Mouse (Mus musculus) lung, embryonic 14.5 days (tissue): ENCODE results near the gene Nmnat2. TPM values are rescaled to one million over a fixed set of nuclear protein-coding genes. Genes with fewer than 3 reads are reported as not detected.

Experiments used
- ATAC-seq: fragments of 200-750 bp; cut with Nextera tagmentation; 2 replicates; pipeline ENCODE4 v1.8.0; 2017; ENCODE audit warnings: mild to moderate bottlenecking, moderate TSS enrichment, moderate library complexity; ENCODE audit not compliant: insufficient read depth
- DNase-seq: peaks from one replicate; pipeline ENCODE4 v3.0.0-alpha.2; 2015
- H3K27ac ChIP-seq: fragments of 300-500 bp; sonication (generic); 2 replicates; pipeline ENCODE4 v1.5.1; 2014; ENCODE audit warnings: low read depth, mild to moderate bottlenecking, moderate library complexity
- H3K27me3 ChIP-seq: fragments of 300-500 bp; sonication (generic); 2 replicates; pipeline ENCODE4 v1.6.1; 2014; ENCODE audit warnings: low read length, control low read depth; ENCODE audit not compliant: insufficient read depth
- H3K36me3 ChIP-seq: fragments of 300-500 bp; sonication (generic); 2 replicates; pipeline ENCODE4 v1.6.1; 2014; ENCODE audit warnings: control low read depth; ENCODE audit not compliant: insufficient read depth
- H3K4me1 ChIP-seq: fragments of 300-500 bp; sonication (generic); 2 replicates; pipeline ENCODE4 v1.6.1; 2014; ENCODE audit warnings: antibody characterized with exemption, control low read depth; ENCODE audit not compliant: insufficient read depth
- H3K4me2 ChIP-seq: fragments of 300-500 bp; sonication (generic); 2 replicates; pipeline ENCODE4 v1.6.1; 2014; ENCODE audit warnings: mild to moderate bottlenecking
- H3K4me3 ChIP-seq: fragments of 300-500 bp; sonication (generic); 2 replicates; pipeline ENCODE4 v1.5.1; 2014; ENCODE audit warnings: low read depth, low read length
- H3K9ac ChIP-seq: fragments of 300-500 bp; sonication (generic); 2 replicates; pipeline ENCODE4 v1.6.1; 2014
- H3K9me3 ChIP-seq: fragments of 300-500 bp; sonication (generic); 2 replicates; pipeline ENCODE4 v1.6.1; 2016; ENCODE audit warnings: low read depth, low read length, control low read depth
- CTCF ChIP-seq: IDR thresholded peaks from 2 replicates; pipeline ENCODE4 v1.5.1; 2016; ENCODE audit warnings: antibody characterized with exemption, low read depth
- WGBS: fragments of 180-500 bp; shearing (Covaris S2); extraction: QIAGEN DNeasy Blood & Tissue Kit; methylation state at CpG from one replicate; pipeline ENCODE4 v1.1.7; 2014; 5-methylcytosine and 5-hydroxymethylcytosine counted together
- polyA plus RNA-seq: library from polyadenylated mRNA; unstranded; fragments of >200 nt; fragmentation: Nextera tagmentation; extraction: Ambion mirVana; gene quantifications from 2 replicates; pipeline ENCODE4 v1.2.1, GENCODE M21; 2014

Gene Nmnat2
- polyA plus RNA-seq, 1 experiment from 2014 or later: 3.6 TPM

- 72% methylated on average over 5 of the region's 5 CpGs for WGBS
- ATAC-seq (no peak), DNase-seq (no peak)
- Histone ChIP-seq H3K4me2 (no peak overlapping the region), H3K4me1 (peaks cover 13% of the 10 kb centered on the region), H3K9me3 (no peaks in the 10 kb centered on the region), H3K27ac (no peak overlapping the region), H3K4me3 (no peak overlapping the region), H3K36me3 (no peaks in the 10 kb centered on the region), H3K9ac (no peak overlapping the region), H3K27me3 (no peaks in the 10 kb centered on the region)
- no peak for TF ChIP-seq CTCF
Observed at GRCm38 (mm10) chr1:153093172-153093571, 138.4 kb downstream of the Nmnat2 start.

GRCm38 (mm10) chr1:153093581-153093980 is 138.8 kb downstream of the Nmnat2 start:
- Histone ChIP-seq H3K9ac (no peak overlapping the region), H3K4me2 (no peak overlapping the region), H3K27me3 (no peaks in the 10 kb centered on the region), H3K9me3 (no peaks in the 10 kb centered on the region), H3K4me3 (no peak overlapping the region), H3K27ac (no peak overlapping the region), H3K36me3 (no peaks in the 10 kb centered on the region), H3K4me1 (peaks cover 13% of the 10 kb centered on the region)
- DNase-seq: no peak
- ATAC-seq: no peak
- WGBS: 76% methylated on average over 4 of the region's 4 CpGs
- peak; percentile 3; the same call in 1 of the 2 replicates for TF ChIP-seq CTCF

GRCm38 (mm10) chr1:153094226-153095076 is 139.7 kb downstream of the Nmnat2 start:
- DNase-seq (no peak), ATAC-seq (no peak)
- TF ChIP-seq CTCF: no peak
- Histone ChIP-seq H3K4me1 (peaks cover 13% of the 10 kb centered on the region), H3K27ac (no peak overlapping the region), H3K36me3 (no peaks in the 10 kb centered on the region), H3K4me3 (no peak overlapping the region), H3K27me3 (no peaks in the 10 kb centered on the region), H3K9ac (no peak overlapping the region), H3K4me2 (no peak overlapping the region), H3K9me3 (no peaks in the 10 kb centered on the region)
- WGBS: 45% methylated on average over 12 of the region's 12 CpGs

- Histone ChIP-seq H3K9ac (no peak overlapping the region), H3K4me3 (no peak overlapping the region), H3K9me3 (no peaks in the 10 kb centered on the region), H3K4me1 (peaks cover 13% of the 10 kb centered on the region), H3K27me3 (no peaks in the 10 kb centered on the region), H3K36me3 (no peaks in the 10 kb centered on the region), H3K27ac (peak overlapping the region; percentile 33; the same call in 1 of the 2 replicates), H3K4me2 (no peak overlapping the region)
- 67% methylated on average over 6 of the region's 6 CpGs for WGBS
- DNase-seq (no peak), ATAC-seq (no peak)
- TF ChIP-seq CTCF: no peak
Observed at GRCm38 (mm10) chr1:153095328-153095727, 140.5 kb downstream of the Nmnat2 start.

- H3K4me1 ChIP-seq: peaks cover 12% of the 10 kb centered on the region
- 23% methylated on average over 16 of the region's 16 CpGs for WGBS
- DNase-seq: peak; percentile 69
- no peak for TF ChIP-seq CTCF
- no peak overlapping the region for H3K9ac ChIP-seq
- no peaks in the 10 kb centered on the region for H3K36me3 ChIP-seq
- H3K9me3 ChIP-seq: no peaks in the 10 kb centered on the region
- no peaks in the 10 kb centered on the region for H3K27me3 ChIP-seq
- no peak overlapping the region for H3K4me2 ChIP-seq
- H3K27ac ChIP-seq: peak overlapping the region; percentile 51
- no peak overlapping the region for H3K4me3 ChIP-seq
- ATAC-seq: peak; percentile 40; the same call in 1 of the 2 replicates
Observed at GRCm38 (mm10) chr1:153095826-153096727, 141.3 kb downstream of the Nmnat2 start.

GRCm38 (mm10) chr1:153097017-153097675 is 142.4 kb downstream of the Nmnat2 start:
- H3K4me1 ChIP-seq: peaks cover 7% of the 10 kb centered on the region; the same call in 1 of the 2 replicates
- no peak for ATAC-seq

More at GRCm38 (mm10) chr1:153097017-153097675, 142.4 kb downstream of the Nmnat2 start:
- Histone ChIP-seq H3K27me3 (no peaks in the 10 kb centered on the region), H3K27ac (peak overlapping the region; percentile 51), H3K36me3 (no peaks in the 10 kb centered on the region), H3K4me3 (no peak overlapping the region), H3K9me3 (no peaks in the 10 kb centered on the region), H3K9ac (no peak overlapping the region), H3K4me2 (no peak overlapping the region)
- DNase-seq: no peak
- no peak for TF ChIP-seq CTCF
- 81% methylated on average over 6 of the region's 6 CpGs for WGBS
